Mouse (Mus musculus) WW6 (cell line): ENCODE data around the gene Ube2ql1.

Source experiments
- DNase-seq: peaks from one replicate; pipeline ENCODE4 v3.0.0-alpha.2; 2013; ENCODE audit warnings: low read depth, low spot score

Ube2ql1 gene

GRCm38 (mm10) chr13:69739759-69740135, at the start of gene Ube2ql1:
Ube2ql1 (minus strand) TSS chr13:69739889.
- DNase-seq, result peak; percentile 72

GRCm38 (mm10) chr13:69788704-69789103, 49.0 kb upstream of the Ube2ql1 start:
- no peak for DNase-seq

GRCm38 (mm10) chr13:69778221-69778620, 38.5 kb upstream of the Ube2ql1 start:
- no peak for DNase-seq

- DNase-seq, result no peak
Observed at GRCm38 (mm10) chr13:69772358-69772757, 32.7 kb upstream of the Ube2ql1 start.

GRCm38 (mm10) chr13:69770538-69771456, 31.1 kb upstream of the Ube2ql1 start:
- DNase-seq, result no peak

GRCm38 (mm10) chr13:69768152-69768551, 28.5 kb upstream of the Ube2ql1 start:
- no peak for DNase-seq

- DNase-seq, result no peak
Observed at GRCm38 (mm10) chr13:69764646-69765045, 25.0 kb upstream of the Ube2ql1 start.

- no peak for DNase-seq
Observed at GRCm38 (mm10) chr13:69761393-69761792, 21.7 kb upstream of the Ube2ql1 start.

GRCm38 (mm10) chr13:69758979-69759378, 19.3 kb upstream of the Ube2ql1 start:
- no peak for DNase-seq

- DNase-seq, result no peak
Observed at GRCm38 (mm10) chr13:69752875-69753274, 13.2 kb upstream of the Ube2ql1 start.

- no peak for DNase-seq
Observed at GRCm38 (mm10) chr13:69751510-69751909, 11.8 kb upstream of the Ube2ql1 start.

- no peak for DNase-seq
Observed at GRCm38 (mm10) chr13:69748756-69749155, 9.1 kb upstream of the Ube2ql1 start.

GRCm38 (mm10) chr13:69740331-69741285, 919 bp upstream of the Ube2ql1 start:
- no peak for DNase-seq

GRCm38 (mm10) chr13:69739091-69739758, 464 bp downstream of the Ube2ql1 start:
- DNase-seq, result no peak

GRCm38 (mm10) chr13:69738461-69738971, 1.2 kb downstream of the Ube2ql1 start:
- DNase-seq, result no peak

- DNase-seq, result no peak
Observed at GRCm38 (mm10) chr13:69737444-69738185, 2.1 kb downstream of the Ube2ql1 start.

- DNase-seq, result no peak
Observed at GRCm38 (mm10) chr13:69732636-69733035, 7.1 kb downstream of the Ube2ql1 start.

GRCm38 (mm10) chr13:69725376-69725775, 14.3 kb downstream of the Ube2ql1 start:
- DNase-seq, result no peak

- DNase-seq, result no peak
Observed at GRCm38 (mm10) chr13:69721141-69721540, 18.5 kb downstream of the Ube2ql1 start.

- no peak for DNase-seq
Observed at GRCm38 (mm10) chr13:69717860-69718598, 21.7 kb downstream of the Ube2ql1 start.
